27 mouse cellular contexts compared by ENCODE assay signal in genomic region chr13:24163368-24163767, GRCm38 (mm10).
DNase-seq lines count a peak whose midpoint lies in the region; ATAC-seq lines count a peak whose summit lies in the region.
"Had no signal": no experiment of that assay in that cellular context is flagged by ENCODE, and none has a peak within 500 bp of the region (broad histone marks: within the 10 kb centered on the region; RNA-seq: fewer than 3 reads in every experiment).

No protein-coding gene starts in this region.

- H3K9me3 ChIP-seq in liver, embryonic 13.5 days (replicated peaks): no peaks in the 10 kb centered on the region
- no peaks in the 10 kb centered on the region for H3K9me3 ChIP-seq in liver, embryonic 11.5 days (ENCODE audit: control insufficient read depth, low read length)
- H3K9me3 ChIP-seq: embryonic facial prominence, embryonic 12.5 days; embryonic facial prominence, embryonic 15.5 days; heart, embryonic 10.5 days had no signal

- H3K36me3 ChIP-seq in liver, embryonic 13.5 days: no peaks in the 10 kb centered on the region
- no peaks in the 10 kb centered on the region for H3K36me3 ChIP-seq in liver, embryonic 11.5 days (ENCODE audit: control insufficient read depth, insufficient read depth, low read length)
- H3K36me3 ChIP-seq: embryonic facial prominence, embryonic 15.5 days; G1E; heart, embryonic 10.5 days; heart, embryonic 13.5 days had no signal

- peaks cover 6% of the 10 kb centered on the region; the same call in 1 of the 2 replicates for H3K27me3 ChIP-seq in liver, embryonic 13.5 days
- H3K27me3 ChIP-seq in liver, embryonic 11.5 days (replicated peaks; ENCODE audit: control insufficient read depth, insufficient read depth, low read length): no peaks in the 10 kb centered on the region
- H3K27me3 ChIP-seq: CH12.LX; embryonic facial prominence, embryonic 12.5 days; embryonic facial prominence, embryonic 15.5 days had no signal

- DNase-seq in adrenal gland, adult (ENCODE audit: inconsistent age in 2 of 2, low spot score in 1 of 2): peak; percentile 31 to 49
- DNase-seq in adrenal gland, postnatal 14 days: no peak
- DNase-seq in liver, embryonic 13.5 days: no peak
- no peak for DNase-seq in liver, embryonic 11.5 days (ENCODE audit: low spot score)
- peak; percentile 19 for DNase-seq in right cerebral cortex, adult 18-20 months
- DNase-seq in right cerebral cortex, postnatal 36 days (ENCODE audit: low spot score in 2 of 2): no peak
- DNase-seq: B cell, adult 2 months; cerebellum, adult 11 months; cerebellum, adult 2 months; cerebellum, adult 9-11 months; cerebellum, postnatal 25 days; forebrain, postnatal 0 days; gastrocnemius, postnatal 25 days; heart, adult 2 months; heart, postnatal 14 days; heart, postnatal 4 days had no signal

- no peak overlapping the region for H3K4me2 ChIP-seq in liver, embryonic 13.5 days
- no peak overlapping the region for H3K4me2 ChIP-seq in liver, embryonic 11.5 days
- H3K4me2 ChIP-seq: embryonic facial prominence, embryonic 12.5 days; embryonic facial prominence, embryonic 15.5 days; heart, embryonic 13.5 days; hindbrain, embryonic 14.5 days had no signal

- no peak overlapping the region for H3K4me3 ChIP-seq in liver, embryonic 13.5 days (replicated peaks)
- H3K4me3 ChIP-seq in liver, embryonic 11.5 days (ENCODE audit: low read depth, low read length): no peak overlapping the region
- H3K4me3 ChIP-seq: embryonic facial prominence, embryonic 12.5 days; embryonic facial prominence, embryonic 15.5 days; heart, adult 2 months; heart, embryonic 10.5 days; heart, embryonic 13.5 days had no signal

- WGBS in liver, embryonic 13.5 days (ENCODE audit: insufficient replicate concordance): 91% methylated on average over 1 of the region's 1 CpGs
- WGBS in liver, embryonic 11.5 days: 100% methylated on average over 1 of the region's 1 CpGs

- H3K27ac ChIP-seq in liver, embryonic 13.5 days: peak overlapping the region; percentile 56; the same call in 1 of the 2 replicates
- no peak overlapping the region for H3K27ac ChIP-seq in liver, embryonic 11.5 days (ENCODE audit: low read depth, low read length)
- H3K27ac ChIP-seq: embryonic facial prominence, embryonic 12.5 days; embryonic facial prominence, embryonic 15.5 days; heart, adult 2 months; heart, embryonic 13.5 days; hindbrain, embryonic 14.5 days; hindbrain, postnatal 0 days had no signal

- H3K4me1 ChIP-seq in liver, embryonic 13.5 days (replicated peaks): peaks cover 51% of the 10 kb centered on the region
- peaks cover 16% of the 10 kb centered on the region for H3K4me1 ChIP-seq in liver, embryonic 11.5 days (replicated peaks; ENCODE audit: control insufficient read depth, insufficient read depth, low read length)
- H3K4me1 ChIP-seq: embryonic facial prominence, embryonic 12.5 days; embryonic facial prominence, embryonic 15.5 days had no signal

- H3K9ac ChIP-seq in liver, embryonic 13.5 days: 0 out of 2 replicates have a peak overlapping the region, but pooled peaks have one; percentile 22
- no peak overlapping the region for H3K9ac ChIP-seq in liver, embryonic 11.5 days (ENCODE audit: low read depth, low read length)
- H3K9ac ChIP-seq: embryonic facial prominence, embryonic 12.5 days; embryonic facial prominence, embryonic 15.5 days; forebrain, postnatal 0 days; heart, embryonic 13.5 days; hindbrain, embryonic 14.5 days had no signal

- no peak for ATAC-seq in liver, embryonic 13.5 days (ENCODE audit: low read depth)
- no peak for ATAC-seq in liver, embryonic 11.5 days (replicated peaks; ENCODE audit: low FRiP score)
- ATAC-seq: forebrain, embryonic 14.5 days; forebrain, postnatal 0 days; hindbrain, postnatal 0 days; inflammation-experienced regulatory T-cells, adult 6 months; intestine, embryonic 16.5 days had no signal

Comparison
In these comparisons a context has a peak if more than half of its experiments do, and no peak if none do; other contexts are left out.
1. DNase-seq: peak in adrenal gland, adult (2 of 2) and right cerebral cortex, adult 18-20 months (single experiment); none in adrenal gland, postnatal 14 days (single experiment), liver, embryonic 13.5 days (single experiment), liver, embryonic 11.5 days (single experiment) and right cerebral cortex, postnatal 36 days (0 of 2).